Mouse (Mus musculus) CH12F3 (cell line): ENCODE measurements around the gene Knl1.

Experiments
- in situ Hi-C: fragments of 300-500 bp; cut with MboI; formaldehyde crosslinking; loops from 2 replicates; pipeline ENCODE4 v1.14.3; 2020; ENCODE audit warnings: low sequenced_read_pairs

Knl1 gene

DNA sequence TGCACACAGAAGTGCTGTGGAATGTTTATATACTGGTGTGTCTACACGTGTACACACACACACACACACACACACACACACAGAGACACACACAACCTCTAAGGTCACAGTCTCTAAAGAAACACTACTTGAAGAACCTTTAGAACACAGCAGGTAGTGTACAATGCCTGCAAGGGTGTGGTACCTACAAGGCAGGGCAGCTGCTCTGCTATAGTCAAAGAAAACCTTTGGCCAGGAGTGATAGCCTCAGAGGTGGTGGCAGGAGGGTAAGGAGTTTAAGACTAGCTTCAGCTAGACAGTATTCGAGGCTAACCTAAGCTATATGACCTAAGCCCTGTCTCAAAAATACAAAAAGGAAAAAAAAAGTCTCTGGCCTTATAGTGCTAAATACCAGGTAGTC is 107.8 kb downstream of the Knl1 start:
- in situ Hi-C loops: no loop called here
